Mouse (Mus musculus): ENCODE data around the gene Clspn.

DNA sequence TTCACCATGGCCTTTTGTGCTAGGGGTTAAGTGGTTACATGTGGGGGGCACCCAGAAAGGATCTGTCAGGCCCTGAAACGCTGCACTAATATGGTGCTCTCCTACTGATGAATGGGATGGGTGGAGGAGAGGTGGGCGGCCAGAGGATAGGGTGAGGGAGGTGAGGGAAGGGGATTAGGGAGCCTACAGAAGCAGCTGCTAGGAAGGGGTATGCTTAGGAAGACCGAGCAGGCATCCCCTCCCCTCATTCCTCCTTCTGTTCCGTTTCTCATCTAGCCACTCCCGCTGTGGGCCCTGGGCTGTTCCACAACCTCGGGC lies 45.7 kb downstream of the Clspn start:
- TF ChIP-seq CTCF (IDR thresholded peaks at IDR 0.05; ENCODE audit: low read depth, low read length) (no peak), POLR2A (IDR thresholded peaks at IDR 0.05; ENCODE audit: insufficient read depth, low read length) (no peak), EP300 (IDR thresholded peaks at IDR 0.05; ENCODE audit: insufficient read depth, low read depth, low read length) (no peak)
